Mouse (Mus musculus): ENCODE results near the gene Arhgef6. TPM values are rescaled to one million over a fixed set of nuclear protein-coding genes. Genes with fewer than 3 reads are reported as not detected.

Gene Arhgef6
- polyA plus RNA-seq, 1 experiment from 2014 or later: 26.6 TPM

- Histone ChIP-seq H3K9me3 (no peaks in the 10 kb centered on the region), H3K9ac (no peak overlapping the region), H3K36me3 (no peaks in the 10 kb centered on the region), H3K4me3 (no peak overlapping the region), H3K27me3 (replicated peaks) (no peaks in the 10 kb centered on the region), H3K4me2 (no peak overlapping the region), H3K27ac (replicated peaks) (no peak overlapping the region), H3K4me1 (no peaks in the 10 kb centered on the region)
- 70% methylated on average over 5 of the region's 5 CpGs for WGBS
- ATAC-seq (ENCODE audit: extremely low read depth, insufficient number of reproducible peaks, low FRiP score, low TSS enrichment): no peak
These were observed 149.2 kb downstream of the Arhgef6 start for GRCm38 (mm10) chrX:57189335-57189734.

- no peak for ATAC-seq (ENCODE audit: extremely low read depth, insufficient number of reproducible peaks, low FRiP score, low TSS enrichment)
- Histone ChIP-seq H3K4me1 (no peaks in the 10 kb centered on the region), H3K27ac (replicated peaks) (no peak overlapping the region), H3K36me3 (no peaks in the 10 kb centered on the region), H3K27me3 (replicated peaks) (no peaks in the 10 kb centered on the region), H3K4me3 (no peak overlapping the region), H3K9ac (no peak overlapping the region), H3K4me2 (no peak overlapping the region), H3K9me3 (no peaks in the 10 kb centered on the region)
- WGBS: 73% methylated on average over 8 of the region's 8 CpGs
These were observed 151.2 kb downstream of the Arhgef6 start for GRCm38 (mm10) chrX:57187301-57187700.

- no peak for ATAC-seq (ENCODE audit: extremely low read depth, insufficient number of reproducible peaks, low FRiP score, low TSS enrichment)
- Histone ChIP-seq H3K27me3 (replicated peaks) (no peaks in the 10 kb centered on the region), H3K4me2 (no peak overlapping the region), H3K4me1 (no peaks in the 10 kb centered on the region), H3K4me3 (no peak overlapping the region), H3K9ac (no peak overlapping the region), H3K9me3 (no peaks in the 10 kb centered on the region), H3K27ac (replicated peaks) (no peak overlapping the region), H3K36me3 (no peaks in the 10 kb centered on the region)
- WGBS: 83% methylated on average over 3 of the region's 3 CpGs
These were observed 155.2 kb downstream of the Arhgef6 start for GRCm38 (mm10) chrX:57183359-57183758.

GRCm38 (mm10) chrX:57182470-57182869 lies 156.1 kb downstream of the Arhgef6 start:
- Histone ChIP-seq H3K9ac (no peak overlapping the region), H3K36me3 (no peaks in the 10 kb centered on the region), H3K4me3 (no peak overlapping the region), H3K27ac (replicated peaks) (no peak overlapping the region), H3K4me1 (no peaks in the 10 kb centered on the region), H3K27me3 (replicated peaks) (no peaks in the 10 kb centered on the region), H3K9me3 (no peaks in the 10 kb centered on the region), H3K4me2 (no peak overlapping the region)
- no peak for ATAC-seq (ENCODE audit: extremely low read depth, insufficient number of reproducible peaks, low FRiP score, low TSS enrichment)
- WGBS: 78% methylated on average over 2 of the region's 2 CpGs

Other genes with a start within 250 kb of the Arhgef6 start
- gene Cd40lg, start 126.6 kb downstream of the Arhgef6 start, polyA plus RNA-seq (2015; fragmentation: Nextera tagmentation; extraction: Ambion mirVana): not detected in 2 replicates
- gene Rbmx, start 54.3 kb upstream of the Arhgef6 start, polyA plus RNA-seq (2015; fragmentation: Nextera tagmentation; extraction: Ambion mirVana): 74.8 and 75.8 TPM in 2 replicates
- not detected in 2 replicates for gene Gm364, start 70.4 kb upstream of the Arhgef6 start, polyA plus RNA-seq (2015; fragmentation: Nextera tagmentation; extraction: Ambion mirVana)
- not detected in 2 replicates for gene Gpr101, start 165.0 kb upstream of the Arhgef6 start, polyA plus RNA-seq (2015; fragmentation: Nextera tagmentation; extraction: Ambion mirVana)

Data from heart, embryonic 13.5 days (tissue).